Mouse (Mus musculus) neural tube, embryonic 14.5 days (tissue): Measurements from ENCODE around the gene Xdh. TPM values are rescaled to one million over a fixed set of nuclear protein-coding genes. Genes with fewer than 3 reads are reported as not detected.

Source experiments
- ATAC-seq: fragments of 200-750 bp; cut with Nextera tagmentation; 2 replicates; pipeline ENCODE4 v1.8.0; 2017; ENCODE audit warnings: low read depth, mild to moderate bottlenecking, moderate TSS enrichment, moderate library complexity
- H3K27ac ChIP-seq: fragments of 300-500 bp; sonication (generic); 2 replicates; pipeline ENCODE4 v1.5.1; 2014; ENCODE audit warnings: low read depth, mild to moderate bottlenecking, control low read depth, low read length, moderate library complexity, mixed read lengths
- H3K27me3 ChIP-seq: fragments of 300-500 bp; sonication (generic); 2 replicates; pipeline ENCODE4 v1.6.1; 2014; ENCODE audit warnings: low read length; ENCODE audit not compliant: control insufficient read depth, insufficient read depth
- H3K36me3 ChIP-seq: fragments of 300-500 bp; sonication (generic); 2 replicates; pipeline ENCODE4 v1.6.1; 2014; ENCODE audit warnings: low read length, mixed read lengths; ENCODE audit not compliant: control insufficient read depth, insufficient read depth
- H3K4me1 ChIP-seq: fragments of 300-500 bp; sonication (generic); 2 replicates; pipeline ENCODE4 v1.6.1; 2014; ENCODE audit warnings: low read length; ENCODE audit not compliant: control insufficient read depth, insufficient read depth
- H3K4me2 ChIP-seq: fragments of 300-500 bp; sonication (generic); 2 replicates; pipeline ENCODE4 v1.6.1; 2014; ENCODE audit warnings: mild to moderate bottlenecking, low read depth, low read length, control low read depth
- H3K4me3 ChIP-seq: fragments of 300-500 bp; sonication (generic); 2 replicates; pipeline ENCODE4 v1.5.1; 2014; ENCODE audit warnings: low read depth, low read length, control low read depth, mixed read lengths
- H3K9ac ChIP-seq: fragments of 300-500 bp; sonication (generic); replicated peaks from 2 replicates; pipeline ENCODE4 v1.6.1; 2014; ENCODE audit warnings: low read depth, mild to moderate bottlenecking, control low read depth, low read length, mixed read lengths
- H3K9me3 ChIP-seq: fragments of 300-500 bp; sonication (generic); 2 replicates; pipeline ENCODE4 v1.6.1; 2016; ENCODE audit warnings: low read length; ENCODE audit not compliant: control insufficient read depth
- WGBS: fragments of 180-500 bp; shearing (Covaris S2); extraction: QIAGEN DNeasy Blood & Tissue Kit; methylation state at CpG from one replicate; pipeline ENCODE4 v1.1.7; 2014; 5-methylcytosine and 5-hydroxymethylcytosine counted together
- polyA plus RNA-seq: library from polyadenylated mRNA; unstranded; fragments of >200 nt; fragmentation: Nextera tagmentation; extraction: Ambion mirVana; gene quantifications from 2 replicates; pipeline ENCODE4 v1.2.1, GENCODE M21; 2014

Xdh gene
- 0.09 and 0.42 TPM in 2 replicates for polyA plus RNA-seq

DNA sequence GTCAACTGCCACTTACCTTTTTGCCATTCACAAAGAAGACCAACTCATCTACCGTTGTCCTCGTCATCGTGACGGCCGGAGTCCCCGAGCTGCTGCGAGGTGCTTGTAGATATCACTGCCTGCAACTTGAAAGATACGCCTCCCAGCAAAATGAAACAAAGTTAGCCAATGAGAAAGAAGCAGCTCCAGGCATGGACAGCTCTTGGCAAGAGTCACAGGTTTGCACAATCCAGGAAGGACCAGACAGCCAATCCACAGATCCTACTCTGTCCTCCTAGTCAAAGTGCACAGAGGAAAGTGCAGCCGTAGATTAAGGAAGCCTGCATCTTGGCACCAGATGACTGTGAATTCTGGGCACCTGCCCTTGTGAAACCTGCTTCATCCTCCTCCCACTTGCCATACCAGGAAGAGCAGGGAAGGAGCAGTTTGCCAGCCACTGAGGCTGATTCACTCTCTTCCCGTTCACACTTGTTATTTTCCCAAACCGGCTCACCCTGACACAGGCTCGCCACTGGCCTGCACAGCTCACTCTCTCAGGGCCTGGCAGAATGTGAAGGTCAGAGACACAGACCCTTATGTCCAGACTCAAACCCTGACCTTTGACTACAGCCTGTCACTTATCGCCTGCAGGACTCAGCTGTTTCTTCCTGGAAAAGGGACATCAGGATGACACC lies at the start of gene Xdh:
Gene Xdh (minus strand): TSS at position 135 of the 674 bp plus-strand sequence.
- no peak within 1 kb of the TSS for H3K4me3 ChIP-seq
- 91% methylated on average over 13 of the region's 13 CpGs for whole genome bisulfite sequencing
- no peak within 1 kb of the TSS for H3K9ac ChIP-seq

DNA sequence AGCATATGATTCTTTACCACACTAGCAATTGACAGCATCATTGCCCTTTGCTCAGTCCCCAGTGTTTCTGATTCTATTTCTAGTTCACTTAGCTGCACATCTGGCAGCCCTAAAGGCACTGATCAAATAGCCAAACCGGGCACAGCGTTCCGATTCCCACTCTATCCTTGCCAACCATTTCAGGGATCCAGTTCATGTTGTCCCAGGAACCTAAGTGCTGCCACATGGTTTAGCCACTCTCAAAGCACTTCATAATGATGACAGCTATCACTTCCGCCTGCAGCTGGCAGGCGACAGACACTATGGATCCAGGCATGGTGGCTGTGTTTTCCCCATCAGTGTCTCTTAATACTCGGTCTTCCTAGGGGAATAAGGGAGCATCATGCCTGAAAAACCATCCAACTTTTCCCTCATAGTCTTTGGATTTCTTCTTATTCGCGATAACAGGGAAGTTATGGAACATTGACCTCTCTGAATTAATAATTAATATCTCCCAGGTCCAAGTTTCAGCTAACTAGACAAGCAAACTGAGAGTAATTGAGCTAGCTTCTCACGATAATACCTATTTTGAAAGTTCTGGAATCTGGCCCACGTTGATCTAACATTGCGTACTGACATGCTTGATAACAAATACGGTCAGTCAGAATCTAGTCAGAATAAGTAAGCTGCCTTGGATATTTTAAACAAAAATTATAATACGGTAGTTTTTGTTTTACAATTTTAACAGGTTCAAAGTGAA lies 46.1 kb upstream of the Xdh start:
- H3K36me3 ChIP-seq = no peaks in the 10 kb centered on the region
- no peaks in the 10 kb centered on the region for H3K27me3 ChIP-seq
- H3K9ac ChIP-seq = no peak overlapping the region
- no peak overlapping the region for H3K4me2 ChIP-seq
- no peak overlapping the region for H3K27ac ChIP-seq
- H3K4me3 ChIP-seq = no peak overlapping the region
- 89% methylated on average over 13 of the region's 13 CpGs for WGBS
- H3K9me3 ChIP-seq = no peaks in the 10 kb centered on the region
- no peaks in the 10 kb centered on the region for H3K4me1 ChIP-seq
- no peak for ATAC-seq

More for the DNA sequence above, at the start of gene Xdh:
- H3K27me3 ChIP-seq = no peaks in the 10 kb centered on the region
- no peak; the same call in 1 of the 2 replicates for ATAC-seq
- H3K9me3 ChIP-seq = no peaks in the 10 kb centered on the region
- 0 out of 2 replicates have a peak, but pooled peaks cover 2% of the 10 kb centered on the region for H3K4me1 ChIP-seq
- no peak within 1 kb of the TSS for H3K27ac ChIP-seq
- H3K36me3 ChIP-seq = no peaks in the 10 kb centered on the region
- no peak within 1 kb of the TSS for H3K4me2 ChIP-seq

DNA sequence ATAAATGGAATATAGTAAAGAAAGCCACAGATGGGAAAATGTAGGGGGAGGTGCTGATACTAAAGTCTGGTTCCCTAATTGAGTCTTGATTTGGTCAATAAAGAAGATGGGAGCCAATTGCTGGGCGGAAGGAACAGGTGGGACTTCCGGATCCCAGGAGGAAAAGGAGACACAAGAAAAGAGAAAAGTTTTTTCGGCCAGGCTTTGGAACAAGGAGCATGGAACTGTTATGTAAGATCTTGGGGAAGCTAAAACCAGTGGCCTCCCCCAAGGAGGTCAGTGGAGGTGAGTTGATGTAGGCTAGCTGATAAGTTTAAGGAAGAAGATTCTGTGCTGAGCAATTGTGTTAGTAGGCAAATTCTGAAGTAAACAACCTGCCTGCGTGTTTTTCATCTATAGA lies 41.3 kb upstream of the Xdh start:
- Histone ChIP-seq H3K36me3 (no peaks in the 10 kb centered on the region), H3K4me1 (no peaks in the 10 kb centered on the region), H3K27ac (no peak overlapping the region), H3K4me2 (no peak overlapping the region), H3K9me3 (no peaks in the 10 kb centered on the region), H3K9ac (no peak overlapping the region), H3K27me3 (no peaks in the 10 kb centered on the region), H3K4me3 (no peak overlapping the region)
- 91% methylated on average over 4 of the region's 4 CpGs for WGBS
- no peak for ATAC-seq

DNA sequence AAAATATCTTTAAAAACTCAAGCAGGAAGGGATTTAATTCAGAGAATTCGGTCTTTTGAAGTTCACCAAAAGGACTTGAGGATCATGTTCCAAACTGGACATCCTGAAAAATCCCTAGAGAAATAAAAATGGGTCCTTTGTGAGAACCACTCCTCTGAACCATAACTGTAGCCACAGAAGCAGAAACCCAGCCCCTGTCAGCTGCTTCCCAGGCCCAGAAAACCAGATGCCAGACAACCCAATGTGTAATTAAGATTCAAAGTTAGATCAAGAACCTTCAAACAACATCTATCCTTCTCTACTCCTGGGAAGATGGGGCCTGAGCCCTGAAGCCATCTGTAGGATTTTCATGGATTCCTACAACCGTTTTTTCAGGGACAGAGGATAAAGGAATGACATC lies 36.6 kb upstream of the Xdh start:
- Histone ChIP-seq H3K4me1 (no peaks in the 10 kb centered on the region), H3K9ac (no peak overlapping the region), H3K4me2 (no peak overlapping the region), H3K36me3 (no peaks in the 10 kb centered on the region), H3K27ac (no peak overlapping the region), H3K9me3 (no peaks in the 10 kb centered on the region), H3K27me3 (no peaks in the 10 kb centered on the region), H3K4me3 (no peak overlapping the region)
- 81% methylated on average over 2 of the region's 2 CpGs for WGBS
- no peak for ATAC-seq

DNA sequence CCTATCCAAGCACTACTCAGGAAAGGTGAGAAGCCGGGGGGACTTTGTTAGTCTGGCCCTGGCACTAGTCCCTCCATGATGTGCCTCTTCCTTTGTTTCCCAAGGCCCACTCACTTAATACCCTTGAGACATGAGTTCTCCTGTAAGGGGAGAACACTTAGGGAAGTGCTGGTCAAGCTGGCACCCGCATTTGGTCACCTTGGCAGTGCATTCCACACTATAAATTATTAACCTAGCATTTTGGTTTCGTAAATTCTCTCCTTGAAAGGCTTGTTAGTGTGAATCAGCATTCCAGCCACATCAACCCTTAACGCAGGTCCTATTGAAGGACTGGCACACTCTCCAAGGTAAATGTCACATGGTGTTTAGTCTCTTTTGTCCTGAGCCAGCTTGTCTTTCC lies 35.9 kb upstream of the Xdh start:
- H3K27ac ChIP-seq = no peak overlapping the region
- no peak for ATAC-seq
- H3K27me3 ChIP-seq = no peaks in the 10 kb centered on the region
- H3K36me3 ChIP-seq = no peaks in the 10 kb centered on the region
- no peaks in the 10 kb centered on the region for H3K4me1 ChIP-seq
- no peaks in the 10 kb centered on the region for H3K9me3 ChIP-seq
- H3K9ac ChIP-seq = no peak overlapping the region
- H3K4me3 ChIP-seq = no peak overlapping the region
- H3K4me2 ChIP-seq = no peak overlapping the region
- WGBS = 92% methylated on average over 4 of the region's 4 CpGs

DNA sequence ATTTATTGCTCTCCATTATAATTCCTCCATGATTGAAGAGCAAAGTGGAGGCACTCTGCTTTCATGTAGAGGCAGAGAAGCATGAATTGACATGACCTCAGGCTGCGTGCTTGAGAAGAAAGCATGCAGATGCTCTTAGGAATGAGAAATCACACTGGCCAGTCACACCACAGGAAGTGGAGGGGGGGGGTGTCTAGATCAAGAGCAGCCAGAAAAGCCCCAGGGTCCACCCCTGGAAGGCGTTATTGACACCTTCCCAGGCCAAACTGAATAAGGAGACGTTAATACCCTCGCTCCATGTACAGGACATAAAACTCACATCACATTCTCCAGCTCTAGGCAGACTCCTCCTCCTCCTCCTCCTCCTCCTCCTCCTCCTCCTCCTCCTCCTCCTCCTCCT lies 34.5 kb upstream of the Xdh start:
- 13% methylated on average over 4 of the region's 4 CpGs for WGBS
- no peak overlapping the region for H3K9ac ChIP-seq
- no peak overlapping the region for H3K4me2 ChIP-seq
- H3K4me1 ChIP-seq = no peaks in the 10 kb centered on the region
- no peak overlapping the region for H3K27ac ChIP-seq
- H3K36me3 ChIP-seq = no peaks in the 10 kb centered on the region
- H3K4me3 ChIP-seq = no peak overlapping the region
- no peak for ATAC-seq
- no peaks in the 10 kb centered on the region for H3K9me3 ChIP-seq
- no peaks in the 10 kb centered on the region for H3K27me3 ChIP-seq

DNA sequence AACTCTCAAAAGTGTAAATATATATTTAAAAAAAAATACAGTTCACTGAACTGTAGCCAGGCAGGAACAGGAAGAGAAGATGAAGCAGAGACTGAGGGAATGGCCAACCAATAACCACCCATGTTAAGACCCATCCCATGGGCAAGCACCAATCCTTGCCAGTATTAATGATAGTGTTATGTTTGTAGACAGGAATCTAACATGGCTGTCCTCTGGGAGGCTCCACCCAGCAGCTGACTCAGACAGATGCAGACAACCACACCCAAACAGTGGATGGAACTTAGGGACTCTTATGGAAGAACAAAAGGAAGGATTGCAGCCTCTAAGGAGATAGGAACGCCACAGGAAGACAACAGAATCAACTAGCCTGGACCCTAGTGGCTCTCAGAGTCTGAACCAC lies 32.9 kb upstream of the Xdh start:
- WGBS = 76% methylated on average over 1 of the region's 1 CpGs
- H3K4me3 ChIP-seq = no peak overlapping the region
- H3K4me2 ChIP-seq = no peak overlapping the region
- H3K27ac ChIP-seq = no peak overlapping the region
- H3K27me3 ChIP-seq = no peaks in the 10 kb centered on the region
- ATAC-seq = no peak
- H3K36me3 ChIP-seq = no peaks in the 10 kb centered on the region
- no peak overlapping the region for H3K9ac ChIP-seq
- H3K4me1 ChIP-seq = no peaks in the 10 kb centered on the region
- H3K9me3 ChIP-seq = no peaks in the 10 kb centered on the region

DNA sequence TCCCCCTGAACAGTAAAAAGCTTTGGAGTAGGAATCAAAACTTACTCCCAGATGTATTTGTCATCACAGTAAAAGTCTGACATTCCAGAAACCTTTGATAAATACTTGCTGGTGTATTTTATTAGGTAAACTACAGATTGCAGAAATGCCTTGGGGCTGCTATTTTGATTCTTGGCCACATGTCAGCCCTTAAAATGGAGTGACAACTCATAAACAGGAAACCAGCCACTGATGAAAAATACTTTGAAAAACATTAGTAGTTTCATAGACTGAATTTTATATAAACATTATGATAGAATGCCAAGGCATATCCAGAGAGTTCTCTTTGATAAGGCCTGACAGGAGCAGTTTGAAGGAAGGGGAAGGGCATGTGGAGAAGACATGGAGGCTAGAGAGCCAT lies 26.1 kb upstream of the Xdh start:
- H3K4me3 ChIP-seq = no peak overlapping the region
- no peak for ATAC-seq
- H3K27ac ChIP-seq = no peak overlapping the region
- H3K9me3 ChIP-seq = no peaks in the 10 kb centered on the region
- no peaks in the 10 kb centered on the region for H3K4me1 ChIP-seq
- H3K27me3 ChIP-seq = no peaks in the 10 kb centered on the region
- H3K36me3 ChIP-seq = no peaks in the 10 kb centered on the region
- no peak overlapping the region for H3K9ac ChIP-seq
- no peak overlapping the region for H3K4me2 ChIP-seq

DNA sequence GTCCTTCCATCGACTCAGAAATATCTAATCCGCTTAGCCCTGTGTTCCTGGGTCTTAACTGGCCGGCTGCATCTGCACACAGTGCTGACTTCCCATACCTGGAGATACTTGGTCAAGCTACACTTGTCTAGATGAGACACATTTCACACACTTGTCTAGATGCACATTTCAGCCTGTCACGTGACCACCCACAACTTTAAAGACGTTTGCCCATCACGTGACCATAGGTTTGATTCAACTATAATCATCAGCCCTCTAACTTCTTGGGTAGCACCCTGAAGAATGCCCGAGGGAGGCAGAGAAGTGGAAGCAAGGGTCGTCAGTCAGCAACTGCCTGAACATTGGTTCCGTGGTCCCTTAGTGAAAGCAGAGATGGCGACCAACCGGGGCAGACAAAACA lies 22.7 kb upstream of the Xdh start:
- whole genome bisulfite sequencing = 91% methylated on average over 11 of the region's 11 CpGs
- Histone ChIP-seq H3K27ac (no peak overlapping the region), H3K4me1 (no peaks in the 10 kb centered on the region), H3K4me2 (no peak overlapping the region), H3K27me3 (no peaks in the 10 kb centered on the region), H3K36me3 (no peaks in the 10 kb centered on the region), H3K9me3 (no peaks in the 10 kb centered on the region), H3K4me3 (no peak overlapping the region), H3K9ac (no peak overlapping the region)
- no peak for ATAC-seq
